Mouse (Mus musculus) ES-E14 (cell line): Measurements from ENCODE around the gene Egln1. TPM values are rescaled to one million over a fixed set of nuclear protein-coding genes. Genes with fewer than 3 reads are reported as not detected.

Source experiments
- DNase-seq: peaks from one replicate; pipeline ENCODE4 v3.0.0-alpha.2; 2013; ENCODE audit warnings: low read depth, low spot score
- H3K27ac ChIP-seq: 2 replicates; pipeline ENCODE4 v1.5.1; 2012; ENCODE audit warnings: low read depth, mild to moderate bottlenecking, low read length, moderate library complexity, mixed read lengths; ENCODE audit not compliant: poor library complexity, insufficient read depth, severe bottlenecking
- H3K36me3 ChIP-seq: 2 replicates; pipeline ENCODE4 v1.6.1; 2012; ENCODE audit warnings: mild to moderate bottlenecking, low read length, moderate library complexity, mixed read lengths; ENCODE audit not compliant: control insufficient read depth, poor library complexity, insufficient read depth, severe bottlenecking
- H3K4me1 ChIP-seq, 2 experiments: fragments of 150-350 bp in 1 of 2; sonication (generic) in 1 of 2; 2 replicates each; pipeline ENCODE4 v1.6.1; 2012; ENCODE audit warnings: low read length in 2 of 2, mild to moderate bottlenecking in 1 of 2, mixed read lengths in 1 of 2; ENCODE audit not compliant: control insufficient read depth in 2 of 2, insufficient read depth in 2 of 2, poor library complexity in 1 of 2
- H3K4me3 ChIP-seq, 2 experiments: fragments of 150-350 bp in 1 of 2; sonication (generic) in 1 of 2; 2 replicates each; pipeline ENCODE4 v1.5.1; 2012; ENCODE audit warnings: low read length in 2 of 2, low read depth in 1 of 2, mild to moderate bottlenecking in 1 of 2, mixed read lengths in 1 of 2; ENCODE audit not compliant: insufficient read depth in 1 of 2, poor library complexity in 1 of 2, severe bottlenecking in 1 of 2
- H3K9ac ChIP-seq: 2 replicates; pipeline ENCODE4 v1.6.1; 2012; ENCODE audit warnings: low read depth, mild to moderate bottlenecking, low read length, mixed read lengths; ENCODE audit not compliant: poor library complexity, insufficient read depth, severe bottlenecking
- H3K9me3 ChIP-seq: fragments of 150-350 bp; sonication (generic); 2 replicates; pipeline ENCODE4 v1.6.1; 2012; ENCODE audit warnings: low read depth, mild to moderate bottlenecking, low read length; ENCODE audit not compliant: control insufficient read depth, insufficient read depth
- CHD2 ChIP-seq: IDR thresholded peaks from 2 replicates; pipeline ENCODE4 v1.6.1; 2014; ENCODE audit warnings: mild to moderate bottlenecking, low read depth, low read length, inconsistent platforms
- HCFC1 ChIP-seq: IDR thresholded peaks from 2 replicates; pipeline ENCODE4 v1.6.1; 2012; ENCODE audit warnings: low read length, inconsistent platforms, borderline replicate concordance; ENCODE audit not compliant: insufficient read depth
- MAFK ChIP-seq: IDR thresholded peaks from 2 replicates; pipeline ENCODE4 v1.6.1; 2014; ENCODE audit warnings: mild to moderate bottlenecking, low read depth, low read length, inconsistent platforms; ENCODE audit not compliant: insufficient read depth
- ZC3H11A ChIP-seq: IDR thresholded peaks from 2 replicates; pipeline ENCODE4 v1.6.1; 2012; ENCODE audit warnings: low read depth, mild to moderate bottlenecking, inconsistent platforms, low read length, borderline replicate concordance
- ZNF384 ChIP-seq: IDR thresholded peaks from 2 replicates; pipeline ENCODE4 v1.6.1; 2012; ENCODE audit warnings: low read depth, low read length, inconsistent platforms
- in situ Hi-C, 2 experiments: fragments of 600-800 bp; cut with MboI; formaldehyde crosslinking; loops; one replicate each; pipeline ENCODE4 v1.15.1; 2025; ENCODE audit warnings: low sequenced_read_pairs in 2 of 2, inconsistent platforms in 1 of 2; ENCODE audit not compliant: unreplicated experiment in 2 of 2
- total RNA-seq: library from RNA; depleted of rRNA; stranded (reverse); fragments of 300-350 nt; gene quantifications from 2 replicates; pipeline ENCODE4 v1.2.3, GENCODE M21; 2012

Egln1 gene
- total RNA-seq, 1 experiment, result 15.8 TPM

DNA sequence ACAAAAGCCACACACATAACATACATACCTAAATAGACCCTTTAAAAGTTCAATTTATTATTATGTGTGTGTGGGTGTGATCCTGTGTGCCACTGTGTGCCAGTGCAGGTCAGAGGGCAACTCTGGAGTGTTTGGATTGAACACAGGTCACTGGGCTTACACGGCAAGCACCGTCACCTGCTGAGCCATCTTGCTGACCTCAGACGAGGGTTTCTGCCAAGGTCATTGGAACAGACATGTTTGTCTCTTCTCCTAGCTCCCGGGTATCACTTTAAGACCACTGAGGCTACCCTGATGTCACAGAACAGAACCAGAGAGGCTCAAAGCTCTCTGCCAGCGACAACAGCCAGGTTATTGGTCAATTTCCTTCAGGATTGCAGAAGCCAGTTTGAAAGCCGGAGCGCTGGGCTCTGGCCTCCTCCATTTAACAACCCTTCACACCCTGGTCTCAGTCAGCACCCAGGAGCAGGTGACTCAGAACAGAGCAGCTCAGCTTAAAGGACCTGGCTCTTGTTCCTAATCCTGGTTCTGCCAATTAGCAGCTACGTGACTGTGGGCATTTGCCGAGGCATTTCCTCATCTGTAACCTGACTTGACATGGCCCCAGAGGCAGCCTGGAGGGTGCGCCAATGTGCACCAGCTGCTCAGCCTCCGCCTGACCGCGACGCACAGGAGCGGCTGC, 25.0 kb downstream of the Egln1 start:
- Histone ChIP-seq H3K27ac (no peak overlapping the region), H3K9ac (no peak overlapping the region), H3K4me1 (no peaks in the 10 kb centered on the region), H3K9me3 (no peaks in the 10 kb centered on the region), H3K4me3 (no peak overlapping the region), H3K36me3 (peaks cover 4% of the 10 kb centered on the region; the same call in 1 of the 2 replicates)
- no peak for TF ChIP-seq ZC3H11A
- TF ChIP-seq HCFC1, result no peak
- no peak for TF ChIP-seq ZNF384
- TF ChIP-seq CHD2, result no peak
- no peak for TF ChIP-seq MAFK
- no peak for DNase-seq
- in situ Hi-C loops, result no loop called here

DNA sequence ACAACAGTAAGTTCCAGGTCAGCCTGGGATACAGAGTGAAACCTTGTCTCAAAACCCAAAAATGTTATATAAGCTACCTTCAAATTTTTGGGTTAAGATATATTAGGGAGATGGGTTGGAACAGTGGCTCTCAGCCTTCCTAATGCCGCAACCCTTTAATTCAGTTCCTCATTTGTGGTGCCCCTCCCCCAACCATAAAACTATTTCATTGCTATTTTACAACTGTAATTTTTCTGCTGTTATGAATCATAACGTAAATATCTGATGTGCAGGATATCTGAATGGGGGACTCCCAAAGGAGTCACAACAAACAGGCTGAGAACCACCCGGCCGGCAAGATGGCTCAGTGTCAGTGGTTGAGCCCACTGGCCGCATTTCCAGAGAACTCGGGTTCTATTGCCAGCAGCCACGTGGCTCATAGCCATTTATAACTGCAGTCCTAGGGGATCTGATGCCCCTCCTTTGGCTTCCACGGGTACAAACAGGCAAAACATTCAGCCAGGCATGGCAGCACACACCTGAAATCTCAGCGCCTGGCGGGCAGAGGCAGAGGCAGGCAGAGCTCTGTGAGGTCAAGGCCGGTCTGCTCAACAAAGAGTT, 26.5 kb downstream of the Egln1 start:
- Histone ChIP-seq H3K9me3 (no peaks in the 10 kb centered on the region), H3K27ac (no peak overlapping the region), H3K4me3 (no peak overlapping the region), H3K9ac (no peak overlapping the region), H3K4me1 (peaks cover 0 to 2% of the 10 kb centered on the region in 2 experiments; a peak in 1 of 4 replicates), H3K36me3 (no peaks in the 10 kb centered on the region; the same call in 1 of the 2 replicates)
- TF ChIP-seq ZNF384, result no peak
- TF ChIP-seq HCFC1, result no peak
- no peak for TF ChIP-seq ZC3H11A
- no peak for TF ChIP-seq MAFK
- no peak for TF ChIP-seq CHD2
- no peak for DNase-seq
- in situ Hi-C loops, result no loop called here

DNA sequence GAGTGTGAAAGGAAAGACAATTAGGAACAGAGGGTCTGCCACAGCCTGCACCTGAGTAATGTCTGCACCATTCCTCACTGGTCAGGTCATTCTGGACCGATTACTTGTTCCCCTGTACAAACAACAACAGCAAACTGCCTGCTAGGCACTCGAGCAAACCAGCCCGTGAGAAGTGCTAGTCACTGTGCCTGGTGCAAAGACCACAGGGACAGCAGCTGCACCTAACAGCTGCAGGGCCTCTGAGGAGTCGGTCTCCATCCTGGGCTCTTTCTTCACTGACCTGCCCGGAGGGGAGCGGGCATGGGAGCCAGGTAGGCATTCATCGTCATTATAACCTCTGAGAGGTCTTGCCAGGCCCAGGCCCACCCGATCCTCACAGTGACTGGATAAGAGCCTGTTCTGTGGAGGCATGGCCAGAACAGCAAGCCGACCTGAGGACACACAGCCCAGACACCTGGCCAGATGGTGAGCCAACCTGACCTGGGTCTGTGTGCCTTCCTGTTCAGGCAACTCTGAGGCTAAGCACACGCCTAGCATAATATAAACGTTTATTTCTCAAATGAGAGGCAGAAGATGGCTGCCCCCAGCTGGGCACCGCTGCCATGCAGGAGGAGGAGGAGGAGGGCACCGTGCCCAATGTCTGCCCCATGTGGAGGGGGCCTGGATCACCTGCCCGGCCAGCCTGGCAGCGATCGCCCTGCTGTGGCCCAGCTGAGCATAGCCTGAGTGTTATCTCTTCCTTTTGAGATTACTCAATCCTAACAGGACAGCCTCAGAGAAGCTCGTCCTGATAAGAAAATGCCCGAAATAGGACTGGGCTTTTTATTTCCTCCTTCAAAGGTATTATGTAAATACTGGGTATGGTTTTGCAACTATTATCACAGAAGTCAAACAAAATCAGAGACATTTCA, 27.5 kb downstream of the Egln1 start:
- Histone ChIP-seq H3K9ac (no peak overlapping the region), H3K27ac (no peak overlapping the region), H3K4me1 (peaks cover 0 to 2% of the 10 kb centered on the region in 2 experiments; a peak in 1 of 4 replicates), H3K9me3 (no peaks in the 10 kb centered on the region), H3K4me3 (no peak overlapping the region), H3K36me3 (no peaks in the 10 kb centered on the region; the same call in 1 of the 2 replicates)
- in situ Hi-C loops, result no loop called here
- TF ChIP-seq CHD2 (no peak), HCFC1 (no peak), ZNF384 (no peak), ZC3H11A (no peak), MAFK (no peak)
- no peak for DNase-seq

DNA sequence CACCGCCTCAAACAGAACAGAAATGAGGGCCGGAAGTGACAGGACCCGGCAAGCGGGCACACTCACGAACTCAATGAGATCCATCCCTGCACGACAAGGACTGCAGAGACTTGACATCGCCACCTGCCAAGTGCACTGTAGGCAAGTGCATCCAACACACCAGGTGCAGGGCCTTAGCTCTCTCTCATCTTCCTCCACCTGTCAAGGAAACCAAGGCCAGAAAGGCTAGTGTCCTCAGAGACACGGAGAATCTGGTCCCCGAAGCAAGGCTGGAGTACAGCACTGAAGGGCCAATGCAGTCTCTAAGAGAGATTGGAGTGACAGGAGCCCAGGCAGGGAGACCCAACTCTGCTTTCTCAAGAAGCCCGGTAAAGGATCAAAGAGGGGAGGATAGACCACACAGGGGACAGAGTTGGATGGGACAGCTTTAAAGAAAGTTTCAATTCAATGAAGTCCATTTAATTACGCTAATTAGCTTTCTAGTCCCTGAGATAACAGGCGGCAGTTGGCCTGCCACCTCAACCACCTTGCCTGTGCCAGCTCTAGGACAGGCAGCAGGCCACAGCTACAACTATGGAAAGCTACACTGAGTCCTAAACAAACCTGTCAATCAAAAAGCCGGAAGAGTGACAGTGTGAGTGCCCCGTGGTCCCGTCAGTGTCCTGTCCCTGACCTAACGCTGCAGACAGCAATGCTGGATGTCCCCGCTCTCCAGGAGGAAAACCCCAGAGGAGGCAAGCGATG, 31.2 kb downstream of the Egln1 start:
- peaks cover 3% of the 10 kb centered on the region; the same call in 1 of the 2 replicates for H3K36me3 ChIP-seq
- DNase-seq, result no peak
- H3K9ac ChIP-seq, result no peak overlapping the region
- no peak for TF ChIP-seq MAFK
- no peak for TF ChIP-seq HCFC1
- no peak for TF ChIP-seq CHD2
- TF ChIP-seq ZNF384, result no peak
- no peak for TF ChIP-seq ZC3H11A
- H3K27ac ChIP-seq, result no peak overlapping the region
- no peaks in the 10 kb centered on the region for H3K9me3 ChIP-seq
- peaks cover 0 to 2% of the 10 kb centered on the region in 2 experiments; a peak in 1 of 4 replicates for H3K4me1 ChIP-seq
- H3K4me3 ChIP-seq, result no peak overlapping the region
- in situ Hi-C loops, result no loop called here
